Mouse (Mus musculus) c-Kit-positive CD71-negative TER-119-negative erythroid progenitor cells, embryonic 14.5 days (primary cell): ENCODE measurements around the gene Irf2.

Experiments
- DNase-seq: peaks from one replicate; pipeline ENCODE4 v3.0.0-alpha.2; 2013; ENCODE audit warnings: low read depth

The Irf2 gene

GRCm38 (mm10) chr8:46801153-46801684, 61.7 kb downstream of the Irf2 start:
- no peak for DNase-seq

DNA sequence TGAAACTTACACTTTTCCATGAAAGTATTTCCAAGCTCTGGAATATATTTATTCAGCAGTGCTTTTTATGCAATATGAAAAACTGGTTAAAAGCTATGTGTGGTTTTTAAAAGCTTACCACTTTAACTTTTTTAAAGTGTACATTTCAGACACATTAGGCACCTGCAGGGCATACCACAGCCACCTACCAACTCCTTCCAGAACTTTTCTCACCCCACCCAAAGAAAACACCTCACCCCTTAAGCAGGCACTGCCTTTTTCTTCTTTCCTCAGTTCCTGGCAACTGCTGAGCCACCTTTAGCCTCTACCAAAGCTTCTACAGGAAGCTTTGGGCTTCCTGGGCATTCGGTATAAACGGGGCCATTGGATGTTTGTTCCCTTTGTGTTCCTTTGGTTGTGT, 62.5 kb downstream of the Irf2 start:
- no peak for DNase-seq

DNA sequence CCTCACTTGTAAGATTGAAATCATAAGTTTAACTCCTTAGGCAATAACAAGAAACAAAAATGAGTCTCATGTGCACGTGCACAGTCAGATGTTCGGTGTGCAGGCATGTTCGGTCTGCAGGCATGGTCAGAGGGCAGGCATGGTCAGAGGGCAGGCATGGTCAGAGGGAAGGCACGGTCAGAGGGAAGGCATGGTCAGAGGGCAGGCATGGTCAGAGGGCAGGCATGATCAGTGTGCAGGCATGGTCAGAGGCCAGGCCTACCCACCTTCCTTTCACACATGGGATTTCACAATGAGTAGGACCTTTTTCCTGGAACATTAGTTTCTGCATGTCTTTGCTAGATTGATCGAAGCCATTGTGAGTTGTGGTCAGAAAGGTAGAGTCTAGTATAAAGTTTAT, 65.2 kb downstream of the Irf2 start:
- DNase-seq, result no peak

DNA sequence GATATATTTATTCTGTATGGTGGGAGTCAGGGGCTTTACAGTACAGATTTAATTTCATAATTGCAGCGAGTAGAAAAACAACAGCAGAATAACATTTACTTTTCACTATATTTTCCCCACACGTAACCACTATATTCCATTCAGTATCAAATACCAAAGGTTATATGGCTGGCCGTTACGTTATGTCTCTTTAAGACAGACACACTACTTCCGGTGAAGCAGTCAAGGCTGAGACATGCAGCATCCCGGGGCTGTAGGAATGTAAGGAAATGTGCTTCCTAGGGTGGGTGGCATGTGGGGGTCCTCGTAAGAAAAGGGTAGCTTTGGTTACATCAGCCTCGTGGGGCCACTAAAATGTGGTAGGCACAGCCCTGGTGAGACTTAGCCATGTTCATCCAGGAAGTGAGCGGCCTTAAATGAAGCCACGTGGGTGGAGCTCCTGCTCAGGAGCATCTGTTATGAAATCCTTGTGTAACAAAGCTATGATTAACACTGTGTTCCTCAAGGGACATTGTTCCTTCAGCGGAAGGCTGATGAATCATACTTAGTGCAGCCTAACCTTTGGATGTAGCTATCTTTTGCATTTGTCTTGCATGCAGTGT, 71.6 kb downstream of the Irf2 start:
- DNase-seq, result peak; percentile 30

DNA sequence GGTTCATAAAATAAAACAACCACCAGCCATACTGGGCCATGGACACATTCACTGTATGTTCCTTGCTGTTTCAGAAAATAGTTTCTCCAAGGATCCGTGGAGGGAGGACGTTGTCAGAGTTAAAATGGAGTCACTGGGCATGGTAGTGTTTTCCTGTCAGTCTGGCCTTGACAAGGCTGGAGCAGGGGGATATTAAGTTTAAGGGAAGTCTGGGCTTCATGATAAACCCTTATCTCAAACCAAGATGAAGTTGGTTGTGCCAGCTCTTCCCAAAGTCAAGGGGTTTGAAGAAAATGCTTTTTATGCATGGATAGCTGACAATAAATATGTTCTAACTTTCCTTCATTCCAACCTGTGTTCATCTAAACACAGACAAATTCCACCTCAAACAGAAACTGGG, 72.4 kb downstream of the Irf2 start:
- DNase-seq, result no peak

GRCm38 (mm10) chr8:46812966-46813365, 73.4 kb downstream of the Irf2 start:
- no peak for DNase-seq

GRCm38 (mm10) chr8:46818106-46818989, 78.8 kb downstream of the Irf2 start:
- no peak for DNase-seq

GRCm38 (mm10) chr8:46818990-46819288, 79.4 kb downstream of the Irf2 start:
- DNase-seq, result no peak

GRCm38 (mm10) chr8:46828734-46829413, 89.3 kb downstream of the Irf2 start:
- DNase-seq, result no peak

GRCm38 (mm10) chr8:46829414-46830111, 90.0 kb downstream of the Irf2 start:
- DNase-seq, result no peak

DNA sequence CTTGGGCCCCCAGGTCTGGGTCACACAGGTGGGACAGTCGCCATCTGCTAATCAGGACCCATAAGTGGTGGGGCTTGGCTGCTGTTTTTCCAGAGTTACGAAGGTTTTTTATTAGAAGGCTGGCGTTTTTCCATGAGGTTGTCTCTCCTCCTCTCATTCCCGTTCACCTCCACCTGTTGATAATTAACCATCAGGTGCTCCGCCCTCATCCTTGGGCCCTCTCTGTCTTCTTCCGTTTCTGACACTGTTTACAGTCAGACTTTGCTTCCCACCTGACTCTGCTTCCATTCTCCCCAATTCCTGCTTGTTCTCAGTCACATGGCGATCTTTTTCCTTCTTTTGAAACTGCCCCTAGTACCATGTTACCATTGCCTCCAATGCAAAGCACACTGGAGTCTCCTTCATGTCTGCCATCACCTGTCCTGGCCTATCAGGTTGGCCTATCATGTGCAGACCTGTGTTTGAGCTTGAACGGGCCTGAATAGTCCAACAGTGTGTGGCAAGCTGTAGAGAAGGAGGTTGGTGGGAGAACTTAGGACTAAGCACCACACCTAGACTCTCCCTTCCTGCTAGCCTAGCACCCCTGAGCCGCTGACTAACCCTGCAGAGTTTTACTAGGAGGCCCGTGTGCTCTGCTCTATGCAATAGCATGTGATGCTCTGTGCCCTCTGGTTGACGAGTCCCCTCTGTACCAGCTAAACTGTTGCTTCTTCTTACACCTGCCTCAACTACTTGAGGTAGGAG, 90.8 kb downstream of the Irf2 start:
- DNase-seq, result no peak

DNA sequence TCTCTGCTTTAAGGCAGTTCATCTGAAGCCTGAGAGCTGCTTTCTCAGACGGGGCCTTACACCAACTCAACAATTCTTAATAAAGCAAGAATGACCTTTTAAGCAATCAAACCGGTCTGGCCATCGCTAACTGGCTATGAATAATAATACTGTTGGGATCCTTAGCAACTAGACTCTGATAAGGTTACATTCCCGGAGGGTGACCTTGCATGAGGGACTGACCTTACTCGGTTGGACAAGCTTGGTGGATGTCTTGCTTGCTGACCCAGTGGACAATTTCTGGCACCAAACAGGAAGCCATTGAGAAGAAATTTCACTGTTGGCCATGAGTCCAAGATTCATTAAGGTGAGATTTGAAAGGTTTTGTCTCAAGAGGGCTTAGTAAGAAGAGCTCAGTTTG, 92.4 kb downstream of the Irf2 start:
- DNase-seq, result no peak

GRCm38 (mm10) chr8:46832399-46832798, 92.9 kb downstream of the Irf2 start:
- no peak for DNase-seq

DNA sequence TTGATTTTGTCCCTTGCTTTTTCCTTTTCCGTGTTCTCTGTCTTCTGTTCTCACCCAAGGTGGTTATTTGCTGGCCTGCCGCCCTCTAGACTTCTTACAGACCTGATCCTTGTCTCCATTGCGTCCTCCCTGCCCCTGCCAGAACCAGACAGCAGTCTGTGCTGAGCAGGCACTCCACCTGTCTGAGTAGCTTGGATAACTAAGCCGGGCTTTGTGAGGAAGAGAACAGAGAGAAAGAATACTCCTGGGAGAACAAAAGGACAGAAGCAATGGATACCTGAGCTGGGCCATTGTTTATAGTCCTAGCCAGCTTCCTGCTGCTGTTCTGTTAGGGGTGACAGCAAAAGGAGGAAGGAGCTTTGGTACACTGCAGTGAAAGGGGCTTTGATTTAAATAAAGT, 94.2 kb downstream of the Irf2 start:
- DNase-seq, result no peak

- no peak for DNase-seq
These were observed 94.9 kb downstream of the Irf2 start for GRCm38 (mm10) chr8:46834440-46834839.

DNA sequence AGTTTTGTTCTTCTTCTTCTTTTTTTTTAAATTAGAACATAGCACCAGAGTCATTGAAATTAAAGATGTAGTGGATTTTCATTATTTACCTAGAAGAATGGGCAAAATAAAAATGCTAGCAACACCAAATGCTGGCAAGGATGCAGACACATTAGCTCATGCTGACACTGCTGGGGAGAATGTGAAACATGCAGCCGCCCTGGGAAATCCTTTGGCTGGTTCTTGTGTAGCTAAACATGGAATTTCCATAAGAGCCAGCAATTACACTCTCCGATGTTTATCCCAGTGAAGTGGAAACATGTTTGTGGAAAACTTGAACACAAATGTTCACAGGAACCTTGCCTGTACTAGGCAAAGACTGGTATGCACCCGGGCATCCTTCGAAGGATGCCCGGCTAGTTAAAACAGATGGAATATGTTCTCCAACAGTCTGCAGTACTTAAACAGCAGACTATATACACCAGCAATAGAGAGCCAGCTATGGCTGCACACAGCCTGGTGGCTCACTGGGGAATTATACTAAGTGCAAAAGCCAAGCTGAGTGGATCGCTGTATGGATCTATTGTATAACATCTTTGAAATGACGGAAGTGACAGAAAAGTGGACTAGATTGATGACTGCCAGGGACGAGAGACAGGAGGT, 96.6 kb downstream of the Irf2 start:
- DNase-seq, result no peak

DNA sequence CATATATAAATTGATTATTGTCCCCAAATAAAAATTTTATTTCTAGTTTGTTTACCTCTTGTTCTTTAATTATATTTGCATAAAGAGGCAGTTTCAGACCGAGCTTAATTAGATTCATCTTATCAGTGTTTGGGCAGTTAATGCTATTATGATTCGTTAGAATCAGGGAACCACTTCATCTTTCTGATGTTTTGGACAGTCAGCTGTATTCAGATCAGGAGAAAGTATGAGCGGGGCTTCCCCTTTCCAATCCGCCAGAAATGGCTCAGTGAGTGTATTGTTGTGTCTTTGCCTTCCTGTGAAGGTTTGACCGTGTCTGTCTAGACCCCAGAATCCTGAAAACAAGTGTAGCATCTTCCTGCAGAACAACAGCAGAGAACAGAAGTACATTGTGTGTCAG, 97.4 kb downstream of the Irf2 start:
- DNase-seq, result no peak

- no peak for DNase-seq
These were observed 98.5 kb downstream of the Irf2 start for GRCm38 (mm10) chr8:46838052-46838451.

- no peak for DNase-seq
These were observed 100.9 kb downstream of the Irf2 start for GRCm38 (mm10) chr8:46840390-46840789.

DNA sequence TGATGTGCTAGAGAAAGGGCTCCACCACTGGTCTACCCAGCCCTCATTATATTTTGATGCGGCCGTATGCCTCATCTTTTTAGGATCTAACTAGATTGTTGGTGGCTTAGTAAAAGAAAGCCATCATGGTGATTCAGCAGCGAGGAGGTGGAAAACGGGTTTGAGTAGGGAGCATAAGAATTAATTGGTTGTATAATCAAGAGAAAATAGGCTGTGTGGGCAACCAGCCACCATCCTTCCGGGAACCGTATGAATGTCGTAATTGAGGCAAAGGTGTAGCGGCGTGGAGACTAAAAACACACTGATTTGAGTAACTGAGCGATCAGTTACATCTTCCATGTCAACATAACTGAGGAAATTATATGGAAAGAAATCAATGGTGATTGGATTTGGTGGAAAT, 101.3 kb downstream of the Irf2 start:
- no peak for DNase-seq

GRCm38 (mm10) chr8:46842676-46843181, 103.2 kb downstream of the Irf2 start:
- no peak for DNase-seq
